Mouse (Mus musculus) naive thymus-derived CD4-positive, alpha-beta T cell, adult 2 months (primary cell): ENCODE results near the gene Pxn.
"Not testable (repeated sequence)": the region's sequence is repeated elsewhere in the genome, so short reads cannot be mapped to it uniquely, and the experiment has no call there.

Source experiments
- DNase-seq: peaks from one replicate; pipeline ENCODE4 v3.0.0-alpha.2; 2011; ENCODE audit warnings: low read depth

Gene Pxn

GRCm38 (mm10) chr5:115509321-115509761 lies 2.9 kb downstream of the Pxn start:
- DNase-seq = no peak

- DNase-seq = no peak
Measured at GRCm38 (mm10) chr5:115509790-115510689, 3.6 kb downstream of the Pxn start.

GRCm38 (mm10) chr5:115512375-115512774 lies 5.9 kb downstream of the Pxn start:
- DNase-seq = no peak

GRCm38 (mm10) chr5:115513246-115513645 lies 6.8 kb downstream of the Pxn start:
- no peak for DNase-seq

- no peak for DNase-seq
Measured at GRCm38 (mm10) chr5:115513721-115514120, 7.2 kb downstream of the Pxn start.

- no peak for DNase-seq
Measured at GRCm38 (mm10) chr5:115514346-115514745, 7.9 kb downstream of the Pxn start.

- DNase-seq = no peak
Measured at GRCm38 (mm10) chr5:115514896-115515587, 8.6 kb downstream of the Pxn start.

GRCm38 (mm10) chr5:115516081-115516907 lies 9.8 kb downstream of the Pxn start:
- peak; percentile 70 for DNase-seq

GRCm38 (mm10) chr5:115516908-115517307 lies 10.4 kb downstream of the Pxn start:
- DNase-seq = peak; percentile 46

GRCm38 (mm10) chr5:115517501-115517900 lies 11.0 kb downstream of the Pxn start:
- peak; percentile 53 for DNase-seq

GRCm38 (mm10) chr5:115518214-115518613 lies 11.7 kb downstream of the Pxn start:
- not testable (repeated sequence) for DNase-seq

GRCm38 (mm10) chr5:115520325-115520869 lies 13.9 kb downstream of the Pxn start:
- DNase-seq = no peak

- DNase-seq = peak; percentile 85
Measured at GRCm38 (mm10) chr5:115521553-115522461, 15.3 kb downstream of the Pxn start.

- DNase-seq = no peak
Measured at GRCm38 (mm10) chr5:115522531-115522930, 16.1 kb downstream of the Pxn start.

- DNase-seq = no peak
Measured at GRCm38 (mm10) chr5:115522981-115523499, 16.6 kb downstream of the Pxn start.

- no peak for DNase-seq
Measured at GRCm38 (mm10) chr5:115523971-115524370, 17.5 kb downstream of the Pxn start.

- no peak for DNase-seq
Measured at GRCm38 (mm10) chr5:115524471-115524870, 18.0 kb downstream of the Pxn start.

GRCm38 (mm10) chr5:115525416-115525815 lies 18.9 kb downstream of the Pxn start:
- DNase-seq = no peak

- no peak for DNase-seq
Measured at GRCm38 (mm10) chr5:115525943-115526342, 19.5 kb downstream of the Pxn start.

GRCm38 (mm10) chr5:115526456-115527202 lies 20.2 kb downstream of the Pxn start:
- no peak for DNase-seq
